Mouse (Mus musculus): ENCODE data around the gene Cfap61.

The Cfap61 gene

DNA sequence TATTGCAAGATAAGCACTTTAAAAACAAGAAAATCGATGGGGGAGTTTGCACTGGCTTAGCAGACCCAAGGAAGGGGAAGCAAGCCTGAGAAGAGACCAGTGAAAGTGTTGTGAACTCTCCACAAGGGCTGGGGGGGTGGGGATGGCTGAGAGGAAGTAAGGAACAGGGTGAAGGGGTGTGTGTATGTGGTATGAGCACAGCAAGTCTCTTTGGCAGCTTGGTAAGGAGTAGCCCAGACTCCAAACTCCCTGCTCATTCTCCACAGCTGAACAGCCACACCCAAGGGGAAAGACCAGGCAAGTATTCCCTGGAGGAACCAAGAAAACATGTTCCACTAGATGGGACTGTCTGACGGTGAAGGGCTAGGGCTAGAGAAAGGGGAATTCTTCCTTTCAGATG is 76.2 kb downstream of the Cfap61 start:
- no peak for DNase-seq (ENCODE audit: low spot score)

DNA sequence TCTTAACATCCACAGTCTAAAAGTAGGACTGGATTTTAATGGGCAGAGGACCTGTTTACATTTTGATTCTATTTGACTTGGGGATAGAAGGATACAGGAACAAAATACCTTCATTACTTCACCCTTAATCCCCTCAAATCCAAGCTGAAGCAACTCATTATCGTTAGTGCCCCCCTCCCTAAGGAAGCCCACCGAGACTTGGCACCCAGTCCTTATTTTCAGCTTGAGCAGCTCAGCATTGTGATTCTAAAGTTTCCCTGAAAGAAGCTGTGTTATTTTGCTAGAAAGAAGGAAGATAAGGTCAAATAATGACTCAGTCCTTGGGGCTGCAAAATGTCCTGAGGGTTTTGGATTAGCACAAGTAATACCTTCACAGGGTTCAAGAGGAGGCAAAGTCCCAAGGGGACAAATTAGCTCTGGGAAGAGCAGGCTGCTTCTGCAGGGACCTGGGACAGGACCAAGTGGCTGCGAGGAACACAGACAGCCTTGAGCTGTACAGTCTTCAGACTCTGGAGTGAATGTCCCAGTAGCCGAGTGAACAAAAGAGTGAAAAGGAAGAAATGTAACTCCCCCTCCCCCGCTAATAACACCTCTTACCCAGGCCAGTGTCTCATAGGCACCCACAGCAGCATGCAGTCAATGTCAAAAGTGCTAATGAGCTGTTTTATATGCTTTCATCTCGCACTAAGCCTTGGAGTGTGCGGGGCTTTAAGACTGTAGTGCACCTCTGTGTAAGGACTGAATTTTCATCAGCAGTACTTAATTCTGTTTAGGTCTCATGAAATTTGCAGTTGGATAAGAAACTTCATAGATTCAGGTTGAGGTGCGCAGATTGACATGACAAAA is 81.0 kb downstream of the Cfap61 start:
- DNase-seq (ENCODE audit: low spot score): no peak

DNA sequence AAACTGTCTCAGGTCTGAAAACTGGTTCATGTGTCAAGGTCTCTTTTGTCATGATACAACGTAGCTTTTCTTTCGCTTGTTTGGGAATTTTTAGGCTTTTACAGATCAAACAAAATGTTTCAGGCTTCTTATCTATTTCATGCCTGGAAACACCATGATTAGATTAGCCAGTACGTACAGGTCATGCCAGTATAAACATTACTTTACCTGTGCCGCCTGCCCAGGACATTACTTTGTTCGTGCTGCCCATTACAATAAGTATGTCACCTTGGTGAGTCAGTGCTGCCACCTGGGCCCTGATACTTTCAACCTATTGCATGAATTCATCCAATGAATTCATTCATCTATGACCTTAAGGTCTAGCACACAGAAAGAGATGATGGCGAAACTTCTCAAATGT is 88.3 kb downstream of the Cfap61 start:
- DNase-seq (ENCODE audit: low spot score): no peak

DNA sequence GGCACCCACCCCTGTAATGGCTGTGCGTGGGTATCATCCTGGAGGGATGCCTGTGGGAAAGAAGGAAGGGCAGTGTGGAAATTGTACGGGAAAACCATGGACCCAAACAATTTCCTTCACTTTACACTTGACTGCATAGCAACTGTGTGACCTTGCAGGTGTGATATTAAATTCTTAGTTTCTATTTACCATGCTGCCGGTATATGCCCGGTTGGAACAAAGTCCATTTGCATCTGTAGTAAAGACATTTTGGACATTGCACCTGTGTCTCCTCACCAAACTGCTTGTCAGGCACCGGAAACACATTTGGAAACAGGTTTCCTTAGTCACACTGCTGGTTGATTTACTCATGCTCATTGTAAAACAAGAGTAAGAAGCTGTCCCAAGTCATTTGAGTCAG is 109.1 kb downstream of the Cfap61 start:
- DNase-seq (ENCODE audit: low spot score): no peak

DNA sequence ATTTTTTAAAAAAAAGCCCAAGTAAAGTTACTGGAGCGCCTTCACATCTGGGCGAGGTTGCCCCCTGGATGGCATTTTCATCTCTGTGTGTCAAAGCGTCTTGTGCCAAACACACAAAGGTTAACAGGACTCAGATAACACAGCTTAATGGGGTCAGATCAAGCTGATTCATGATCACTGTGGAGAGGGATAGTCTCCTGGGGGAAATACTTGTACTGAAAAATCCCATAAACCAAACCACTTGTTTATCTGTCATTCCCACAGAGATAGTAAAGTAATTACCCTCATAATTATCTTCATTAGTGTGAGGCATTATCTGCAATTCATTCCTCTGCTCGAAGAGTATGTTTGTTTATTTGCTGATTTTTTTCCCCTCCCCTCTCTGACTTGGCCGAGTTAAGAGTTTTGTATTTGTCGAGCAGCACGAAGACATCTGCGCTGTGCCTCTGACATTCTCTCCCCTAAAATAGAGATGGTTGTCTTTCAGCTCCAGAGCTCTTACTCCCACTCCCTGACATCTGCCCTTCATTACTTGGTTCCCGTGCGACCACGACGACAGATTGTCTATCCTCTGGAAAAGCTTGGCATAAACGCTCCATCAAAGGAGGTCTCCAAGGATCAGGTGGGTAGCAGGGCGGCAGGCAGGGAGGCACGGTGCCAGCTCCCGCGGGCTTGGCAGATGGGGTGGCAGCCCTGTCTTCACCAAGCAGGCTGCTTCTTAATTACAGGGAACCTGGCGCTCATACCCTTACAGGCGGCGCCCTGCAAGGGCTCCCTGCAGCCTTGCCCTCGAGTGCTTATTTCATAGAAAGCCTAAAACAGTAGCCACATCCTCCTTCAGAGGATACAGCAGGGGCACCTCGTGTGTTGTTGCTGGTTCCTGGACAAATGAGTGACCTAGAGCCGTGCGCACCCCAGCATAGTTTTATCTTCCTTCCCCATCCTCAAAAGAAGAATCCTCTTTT is 110.6 kb downstream of the Cfap61 start:
- DNase-seq (ENCODE audit: low spot score): no peak

DNA sequence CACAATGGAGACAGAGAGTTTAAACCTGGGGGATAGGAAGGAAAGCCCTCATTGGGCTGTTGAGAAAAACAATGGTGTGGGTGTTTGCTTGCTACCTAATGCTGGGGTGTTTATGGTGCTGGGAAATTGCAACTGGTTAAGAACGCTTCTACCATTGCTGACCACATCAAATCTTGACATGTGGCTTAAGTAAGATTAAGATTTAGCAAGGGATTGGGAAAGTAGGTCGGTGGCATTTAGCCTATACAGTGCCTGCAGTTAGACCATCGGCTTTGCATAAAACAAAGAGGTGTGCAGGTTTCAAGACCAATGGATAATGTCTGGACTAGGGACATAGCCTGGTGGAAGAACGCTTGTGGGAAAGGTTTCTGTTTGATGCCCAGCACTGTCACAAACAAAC is 113.1 kb downstream of the Cfap61 start:
- no peak for DNase-seq (ENCODE audit: low spot score)

DNA sequence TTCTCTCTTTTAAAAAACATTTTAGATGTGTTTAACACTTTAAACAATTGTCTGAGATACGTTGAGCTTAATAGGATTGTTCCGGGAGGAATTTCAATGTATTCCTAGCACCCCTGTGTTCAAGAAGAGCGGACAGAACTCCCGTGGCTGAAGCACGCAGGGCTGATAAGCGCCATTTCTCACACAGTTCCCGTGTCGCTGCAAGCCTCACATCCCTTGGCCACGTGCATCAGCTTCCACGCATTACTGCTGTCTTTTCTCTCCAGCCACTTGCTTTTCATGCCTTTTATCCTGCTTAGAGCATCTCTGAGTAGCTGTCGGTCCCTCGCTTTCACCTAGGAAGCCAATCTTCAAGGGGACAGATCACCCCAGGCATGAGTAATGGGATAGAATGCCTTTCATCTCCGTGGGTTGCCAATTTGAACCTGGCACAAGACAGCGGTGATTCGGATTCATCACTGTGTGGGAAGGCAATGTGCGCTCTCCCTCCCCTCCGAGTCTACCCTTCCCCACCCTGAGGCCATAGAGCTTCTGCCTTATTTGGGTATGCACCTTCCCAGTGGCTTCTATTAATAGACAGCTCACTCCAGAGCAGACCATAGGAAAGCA is 113.7 kb downstream of the Cfap61 start:
- no peak for DNase-seq (ENCODE audit: low spot score)

DNA sequence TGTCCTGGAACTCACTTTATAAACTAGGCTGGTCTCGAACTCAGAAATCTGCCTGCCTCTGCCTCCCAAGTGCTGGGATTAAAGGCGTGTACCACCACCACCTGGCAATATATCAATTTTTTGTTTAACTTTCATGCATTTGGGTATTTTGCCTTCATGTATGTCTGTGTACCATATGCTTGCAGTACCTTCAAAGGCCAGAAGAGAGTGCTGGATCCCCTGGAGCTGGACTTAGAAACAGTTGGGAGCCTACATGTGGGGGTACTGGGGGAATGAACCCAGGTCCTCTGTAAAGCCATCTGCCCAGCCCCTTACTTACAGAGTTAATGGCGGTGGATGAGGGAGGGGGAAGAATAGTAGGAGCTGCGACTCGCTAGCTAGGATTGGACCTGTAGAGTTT is 114.8 kb downstream of the Cfap61 start:
- DNase-seq (ENCODE audit: low spot score): no peak

DNA sequence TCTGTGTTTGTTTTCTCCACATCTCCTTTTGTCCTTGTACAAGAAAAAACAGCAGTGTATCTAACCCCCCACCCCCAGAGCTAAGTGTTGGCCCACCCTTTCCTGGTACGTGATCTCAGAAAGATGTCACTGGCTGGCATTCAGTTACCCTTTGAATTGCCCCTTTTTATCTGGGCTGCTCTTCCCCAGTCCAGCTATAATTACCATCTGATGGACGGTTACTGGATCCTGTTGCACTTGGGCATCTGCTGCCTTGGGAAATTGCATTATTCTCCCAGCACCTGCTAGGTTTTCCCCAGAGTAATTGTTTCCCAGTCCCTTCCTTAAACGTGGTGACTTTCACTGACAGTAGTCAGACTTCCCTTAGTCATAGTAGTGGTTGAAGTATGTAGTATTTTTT is 115.5 kb downstream of the Cfap61 start:
- no peak for DNase-seq (ENCODE audit: low spot score)

DNA sequence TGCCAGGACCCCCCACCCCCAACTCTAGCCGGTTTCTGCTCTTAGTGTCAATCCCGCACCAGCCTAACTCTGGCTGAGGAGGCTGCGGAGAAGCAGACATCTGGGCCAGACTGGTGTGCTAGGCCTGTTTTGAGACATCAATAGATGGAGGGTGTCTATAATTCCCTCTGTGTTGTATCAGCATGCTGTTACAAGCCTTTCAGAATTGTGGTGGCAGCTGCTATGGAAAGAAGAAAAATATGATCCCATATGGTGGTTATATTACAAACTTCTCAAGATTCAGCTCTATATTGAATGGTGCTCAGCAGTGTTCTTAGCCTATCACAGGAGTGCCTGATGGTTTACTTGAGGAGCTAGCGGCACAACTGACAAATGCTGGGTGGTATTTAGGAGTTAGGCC is 116.8 kb downstream of the Cfap61 start:
- no peak for DNase-seq (ENCODE audit: low spot score)

DNA sequence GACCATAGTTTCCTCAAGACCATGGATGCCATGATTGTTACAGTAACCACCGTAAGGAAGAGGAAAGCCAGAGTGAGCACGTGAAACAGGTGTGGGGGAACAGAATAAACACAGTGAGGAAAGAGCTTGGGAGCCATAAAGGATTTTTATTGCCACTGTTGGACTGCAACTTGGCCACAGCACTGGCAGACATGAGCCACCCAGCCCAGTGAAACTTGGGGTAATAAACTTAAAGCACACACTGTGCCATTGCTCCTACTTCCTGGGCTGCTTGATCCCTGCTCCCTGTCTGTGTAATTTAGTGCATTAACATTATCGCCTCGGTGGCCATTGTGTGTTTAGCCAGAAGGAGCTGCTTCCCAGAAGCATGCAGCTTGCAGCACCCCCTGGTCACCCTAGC is 122.5 kb downstream of the Cfap61 start:
- no peak for DNase-seq (ENCODE audit: low spot score)

DNA sequence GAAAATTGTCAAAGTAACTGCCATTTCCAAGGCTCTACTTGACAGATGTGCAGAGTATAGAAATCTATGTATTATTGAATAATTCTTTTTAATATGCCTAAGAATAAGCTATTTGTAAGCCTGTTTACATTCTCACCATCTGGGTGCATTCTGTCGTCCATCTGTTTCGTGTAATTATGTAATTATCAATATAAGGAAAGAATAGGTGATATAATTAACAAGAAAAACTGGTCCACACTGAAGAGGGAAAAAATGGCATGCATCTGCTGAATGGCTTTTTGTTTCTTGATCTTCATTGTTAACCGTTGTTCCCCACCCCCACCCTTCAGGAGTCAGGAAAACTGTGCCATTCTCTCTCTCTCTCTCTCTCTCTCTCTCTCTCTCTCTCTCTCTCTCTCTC is 124.2 kb downstream of the Cfap61 start:
- DNase-seq (ENCODE audit: low spot score): no peak

DNA sequence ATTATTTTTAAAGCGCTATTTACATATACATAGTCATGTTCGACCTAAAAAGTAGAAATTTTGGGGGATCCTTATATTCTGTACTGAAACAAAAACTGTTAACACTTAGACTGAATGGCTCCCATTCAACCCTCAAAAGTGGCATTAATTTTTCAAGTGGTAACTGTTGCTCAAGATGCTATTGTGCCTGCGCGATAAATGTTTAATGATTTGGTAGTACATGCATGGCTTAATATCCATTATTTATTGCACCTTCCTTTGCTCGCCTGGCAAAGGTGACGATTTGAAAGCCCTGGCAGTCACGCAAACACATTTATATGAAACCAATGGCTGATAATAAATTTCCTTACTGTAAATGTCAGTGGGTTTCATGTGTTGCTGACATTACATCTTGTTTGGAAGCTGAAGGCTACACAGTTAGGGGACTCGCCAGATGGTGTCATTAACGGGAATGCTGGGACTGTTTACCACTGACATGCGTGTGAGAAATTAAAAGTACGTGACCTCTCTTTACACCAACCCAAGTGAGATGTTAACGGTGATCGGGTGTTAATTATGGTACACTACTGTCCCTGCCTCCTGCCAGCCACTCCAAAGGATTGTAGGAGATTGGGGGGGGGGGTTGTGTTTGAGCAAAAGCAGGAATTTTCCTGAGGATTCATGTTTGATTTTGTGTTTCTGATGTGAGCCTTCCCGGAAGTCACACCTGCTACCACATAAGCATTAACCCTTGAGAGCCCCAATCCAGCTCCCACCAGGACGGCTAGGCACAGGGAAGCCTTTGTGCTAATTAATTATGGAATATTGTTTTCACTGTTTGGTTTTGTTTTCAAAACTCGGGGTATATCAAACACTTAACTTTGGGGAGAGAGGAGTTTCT is 127.1 kb downstream of the Cfap61 start:
- DNase-seq (ENCODE audit: low spot score): no peak

DNA sequence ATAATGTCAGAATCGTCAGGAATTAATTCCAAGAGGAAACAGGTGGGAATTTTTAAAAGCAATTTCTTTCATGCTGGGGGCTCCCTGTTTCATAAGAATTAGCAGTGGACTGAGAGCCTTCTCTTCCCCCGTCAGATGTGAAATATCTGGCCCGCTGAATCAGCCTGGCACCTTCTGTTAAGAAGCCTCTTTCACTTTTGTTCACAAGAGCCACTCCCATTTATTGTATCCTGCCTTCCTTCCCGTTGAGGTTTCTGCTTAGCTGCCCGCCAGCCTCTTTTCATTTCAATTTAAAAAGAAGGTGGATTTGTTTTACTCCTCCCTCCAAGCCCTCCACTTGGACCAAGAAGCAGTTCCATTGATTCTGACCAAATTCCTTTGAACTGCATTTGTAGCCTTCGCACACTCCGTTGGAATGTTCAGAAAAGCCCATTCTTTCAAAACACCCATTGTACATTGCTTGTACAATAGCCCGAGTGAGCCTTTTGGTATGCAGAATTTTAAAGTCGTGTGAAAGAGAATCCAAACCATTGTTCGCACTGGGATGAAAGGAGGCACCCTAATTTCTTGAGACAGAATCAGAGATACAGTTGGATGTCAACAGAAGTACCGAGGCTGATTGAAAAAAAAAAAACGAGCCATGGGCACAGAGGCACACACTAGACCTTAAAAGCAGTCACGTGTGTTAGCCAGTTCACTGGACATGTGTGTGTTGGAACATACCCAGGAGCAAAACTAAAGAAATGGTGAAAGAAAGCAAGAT is 127.9 kb downstream of the Cfap61 start:
- no peak for DNase-seq (ENCODE audit: low spot score)

DNA sequence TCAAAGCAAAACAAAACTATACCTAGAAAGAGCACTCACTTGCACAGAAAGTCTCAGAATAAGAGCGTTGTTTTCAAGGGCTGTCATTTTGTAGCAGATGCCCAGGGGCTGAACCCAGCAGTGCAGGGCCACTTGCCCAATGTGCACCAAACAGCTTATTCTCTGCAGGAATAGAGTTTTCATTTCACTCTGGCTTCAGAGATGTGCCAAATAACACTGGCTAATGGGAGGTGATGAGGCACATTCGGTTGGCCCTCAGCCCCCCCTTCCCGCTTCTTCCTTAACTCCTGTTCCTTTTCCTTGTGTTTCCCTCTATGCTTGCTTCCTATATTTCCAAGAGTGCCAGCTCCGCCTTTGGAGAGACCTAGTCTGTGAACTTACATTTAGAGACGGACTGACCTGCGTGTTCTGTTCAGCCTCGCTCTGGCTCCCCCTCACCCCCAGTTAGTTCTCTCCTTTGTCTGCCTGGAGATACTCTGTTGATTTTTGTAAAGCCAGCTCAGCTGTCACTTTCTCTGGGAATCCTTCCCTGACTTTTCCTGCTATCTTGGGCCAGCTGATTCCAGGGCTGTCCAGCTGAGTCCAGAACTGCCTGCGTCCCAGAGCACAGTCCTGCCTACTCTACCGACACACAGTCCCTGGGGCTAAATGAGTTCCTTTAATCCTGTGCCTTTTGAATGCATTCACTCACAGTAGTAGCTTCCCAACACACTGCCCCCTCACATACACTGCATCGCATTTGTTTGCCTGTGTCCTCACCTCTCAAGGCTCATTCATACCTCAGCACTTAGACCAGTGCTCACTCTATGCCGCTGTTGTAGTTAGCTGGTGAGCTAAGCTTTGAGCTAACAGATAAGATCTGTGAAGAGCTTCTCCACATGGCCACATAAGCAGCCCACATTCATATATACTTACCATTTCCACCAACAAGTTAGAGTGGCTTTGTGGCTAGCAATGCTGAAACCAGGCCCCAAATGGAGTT is 128.8 kb downstream of the Cfap61 start:
- DNase-seq (ENCODE audit: low spot score): no peak

DNA sequence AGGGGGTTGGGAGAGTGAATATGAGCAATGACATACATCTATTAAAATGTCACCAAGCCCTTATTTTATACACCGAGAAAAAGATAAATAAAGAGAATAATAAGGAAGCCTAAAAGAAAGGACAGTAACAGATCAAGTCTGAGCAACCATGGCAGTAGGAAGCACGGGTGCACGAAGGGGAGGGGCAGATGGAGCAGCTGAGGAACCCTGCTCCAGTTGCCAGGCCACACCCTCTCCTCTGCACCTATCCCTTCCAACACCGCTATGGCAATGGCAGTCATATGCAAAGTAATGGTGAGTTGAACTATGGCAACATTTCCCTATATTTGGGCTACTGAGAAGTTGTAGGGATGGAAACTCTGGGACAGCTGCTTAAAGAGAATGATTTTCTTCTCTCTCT is 132.8 kb downstream of the Cfap61 start:
- no peak for DNase-seq (ENCODE audit: low spot score)

DNA sequence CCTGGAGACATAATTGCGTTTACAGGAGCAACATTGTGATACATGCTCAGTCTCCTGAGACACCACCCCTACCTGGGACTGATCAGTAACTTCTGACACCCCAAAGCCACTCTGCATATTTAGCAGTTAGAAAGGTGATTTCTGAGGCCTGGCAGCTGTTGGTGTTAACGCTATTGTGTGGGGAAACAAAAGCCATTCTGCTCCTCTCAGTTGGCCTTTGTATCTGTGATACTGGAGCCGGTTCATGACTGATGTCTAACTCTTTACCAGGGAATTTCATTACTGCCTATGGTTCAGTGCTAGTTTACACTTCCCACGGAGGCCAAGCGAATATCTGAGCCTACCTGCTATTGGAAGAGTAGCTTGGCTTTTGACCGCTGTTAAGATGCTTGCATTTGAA is 138.7 kb downstream of the Cfap61 start:
- DNase-seq (ENCODE audit: low spot score): no peak

DNA sequence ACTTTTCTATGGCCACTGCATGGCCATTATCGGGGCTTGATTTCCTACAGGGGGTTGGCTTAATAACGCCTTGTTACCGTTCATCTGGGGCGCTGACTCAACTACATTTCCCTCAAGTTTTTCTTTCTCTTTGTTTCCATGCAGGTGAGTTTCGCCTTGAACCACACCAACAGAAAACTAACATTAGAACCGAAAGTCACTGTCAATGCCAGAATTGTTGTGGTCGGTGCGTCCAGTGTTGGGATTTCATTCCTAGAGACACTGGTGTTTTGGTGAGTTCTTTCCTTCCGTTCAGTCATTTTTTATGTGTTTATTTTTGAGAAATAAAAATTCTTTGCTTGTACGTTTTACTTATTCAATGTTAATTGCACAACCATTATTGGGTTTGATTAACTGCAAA is 142.5 kb downstream of the Cfap61 start:
- no peak for DNase-seq (ENCODE audit: low spot score)

DNA sequence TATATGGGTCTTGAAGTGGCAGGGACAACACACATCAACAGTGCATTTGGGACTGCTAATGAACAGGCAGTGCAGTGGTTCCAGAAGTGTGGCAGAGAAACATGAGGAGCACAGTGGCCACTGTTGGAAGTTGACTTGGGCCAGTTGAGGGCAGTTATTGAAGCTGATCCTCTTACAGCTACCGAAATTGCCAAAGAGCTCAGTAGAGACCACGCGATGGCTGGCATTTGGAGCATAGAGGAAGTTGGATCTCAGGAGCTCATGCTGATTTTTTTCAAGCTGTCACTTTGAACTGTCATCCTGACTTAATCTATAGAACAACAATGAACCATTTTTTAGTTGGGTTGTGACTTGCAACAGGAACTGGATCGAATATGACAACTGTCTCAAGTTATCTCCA is 145.7 kb downstream of the Cfap61 start:
- no peak for DNase-seq (ENCODE audit: low spot score)
